Mouse (Mus musculus): ENCODE measurements around the gene Prkg1.
A peak's percentile ranks its signal among the peaks of the same experiment; 100 is the strongest.

Gene Prkg1

DNA sequence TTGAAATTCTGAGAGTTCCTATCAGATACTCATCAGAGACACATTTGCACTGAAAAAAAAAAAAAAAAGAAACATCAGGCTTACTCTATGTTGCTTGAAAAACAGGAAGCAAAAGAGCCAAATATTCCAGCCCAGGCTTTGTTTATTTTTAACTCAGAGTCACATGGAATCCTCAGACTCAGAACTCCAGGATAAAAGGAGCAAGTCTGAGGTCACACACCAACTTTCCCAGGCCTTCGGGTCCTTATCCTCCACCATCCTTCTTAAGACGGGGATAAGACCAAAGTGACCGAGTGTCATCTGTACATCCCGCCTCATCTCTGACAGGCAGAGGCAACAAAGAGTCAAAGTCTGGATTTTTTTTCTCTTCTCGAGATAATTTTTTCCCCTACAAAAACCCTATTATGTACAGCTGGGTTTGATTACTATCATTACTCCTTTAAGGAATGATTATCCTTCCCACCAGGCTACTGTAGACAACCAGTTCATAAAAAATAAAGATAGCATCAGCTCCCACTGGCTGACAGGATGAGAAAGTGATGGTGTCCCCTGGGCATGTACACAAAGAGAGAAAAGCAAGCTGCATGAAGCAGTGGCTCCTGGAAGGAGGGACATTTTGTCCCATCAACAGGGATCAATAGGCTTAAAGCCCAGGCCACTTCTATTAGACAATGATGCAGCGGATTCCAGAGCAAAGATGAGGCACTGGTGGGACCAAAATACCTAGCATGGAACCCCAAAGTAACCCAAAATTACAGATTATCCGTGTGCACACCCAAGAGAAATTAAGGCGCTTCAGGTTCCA is 21.4 kb downstream of the Prkg1 start:
- no peak for DNase-seq

DNA sequence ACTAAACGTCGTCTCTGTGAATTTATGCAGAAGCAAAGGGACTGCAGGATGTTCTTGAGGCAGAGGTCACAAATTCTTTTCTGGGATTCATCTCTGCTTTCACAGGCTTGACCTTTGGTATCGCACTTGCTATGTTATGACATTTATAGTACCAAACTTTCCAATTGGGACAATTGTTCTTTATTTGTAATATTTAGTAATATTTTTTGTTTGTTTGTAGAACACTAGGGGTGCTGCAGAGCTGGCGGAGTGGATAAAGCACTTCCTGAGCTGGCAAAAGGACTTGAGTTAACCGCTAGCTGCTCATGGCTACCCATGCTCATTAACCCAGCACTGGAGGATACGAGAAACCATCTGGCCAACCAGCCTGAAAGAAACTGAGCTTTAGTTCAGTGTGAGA is 49.9 kb downstream of the Prkg1 start:
- no peak for DNase-seq

DNA sequence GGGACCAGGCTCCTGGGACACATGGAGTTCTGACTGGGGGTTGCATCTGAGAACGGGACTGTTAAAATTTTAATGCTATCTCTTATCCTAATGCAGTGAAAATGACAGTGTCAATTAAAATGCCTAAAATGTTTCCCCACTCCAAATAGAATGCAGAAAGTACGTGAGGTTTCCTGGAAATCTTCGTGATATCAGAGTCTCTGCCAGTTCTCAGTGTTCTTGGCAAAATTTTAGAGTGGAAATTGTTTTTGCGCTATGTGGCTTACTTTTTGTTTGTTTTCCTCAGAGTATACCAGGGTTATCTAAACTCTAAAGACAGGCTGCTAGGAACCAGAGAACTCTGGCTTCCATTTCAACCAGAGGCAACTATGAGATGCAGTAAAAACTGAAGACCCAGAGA is 50.4 kb downstream of the Prkg1 start:
- no peak for DNase-seq

DNA sequence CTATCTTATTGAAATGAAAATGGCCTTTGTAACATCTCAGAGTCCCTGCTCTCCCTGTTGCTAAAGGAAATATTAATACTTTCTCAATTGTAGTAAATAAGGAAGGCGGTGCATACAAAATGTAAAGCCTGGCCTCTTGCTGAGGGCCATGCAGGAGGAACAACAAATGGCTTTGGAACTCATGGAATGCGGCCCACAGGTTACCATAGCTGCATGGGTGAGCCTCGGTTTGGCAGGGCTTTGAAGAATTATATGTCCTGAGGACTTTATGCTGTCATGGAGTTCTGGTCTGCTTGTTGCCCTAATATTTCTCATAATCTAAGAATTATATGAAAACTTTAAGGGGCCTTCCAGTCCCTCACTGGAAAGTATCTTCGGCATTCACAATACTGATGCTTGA is 51.5 kb downstream of the Prkg1 start:
- no peak for DNase-seq

DNA sequence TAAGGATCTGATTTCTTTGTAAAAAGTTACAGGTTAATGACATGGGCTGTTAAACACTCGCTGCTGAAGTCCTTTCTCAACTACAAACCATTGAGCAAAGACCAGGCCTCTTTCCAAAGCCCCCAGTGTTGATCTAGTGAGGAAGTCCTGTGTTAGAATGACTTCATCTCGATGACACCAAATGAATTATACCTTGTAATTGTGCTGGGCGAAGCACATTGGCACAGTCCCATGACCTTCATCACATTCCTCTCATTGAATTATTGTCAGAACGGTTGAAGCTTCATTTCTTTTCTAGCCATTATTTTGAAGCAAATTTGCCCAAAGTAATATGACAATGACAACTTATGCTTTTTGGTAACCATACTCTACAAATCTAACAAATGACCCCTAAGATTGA is 54.5 kb downstream of the Prkg1 start:
- no peak for DNase-seq

DNA sequence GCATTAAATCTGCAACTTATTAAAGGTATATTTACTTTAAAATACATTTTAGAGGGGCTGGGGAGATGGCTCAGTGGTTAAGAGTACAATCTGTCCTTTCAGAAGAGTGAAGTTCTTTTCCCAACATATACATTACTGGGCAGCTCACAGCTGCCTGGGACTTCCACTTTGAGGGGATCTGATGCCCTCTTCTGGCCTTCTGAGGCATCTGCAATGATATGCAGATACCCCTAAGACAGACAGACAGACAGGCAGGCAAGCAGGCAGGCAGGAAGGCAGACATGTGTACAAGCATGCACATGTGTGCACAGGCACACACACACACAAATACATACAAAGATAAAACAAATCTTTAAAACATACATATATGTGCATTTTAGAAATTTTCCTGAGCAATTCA is 60.8 kb downstream of the Prkg1 start:
- no peak for DNase-seq

DNA sequence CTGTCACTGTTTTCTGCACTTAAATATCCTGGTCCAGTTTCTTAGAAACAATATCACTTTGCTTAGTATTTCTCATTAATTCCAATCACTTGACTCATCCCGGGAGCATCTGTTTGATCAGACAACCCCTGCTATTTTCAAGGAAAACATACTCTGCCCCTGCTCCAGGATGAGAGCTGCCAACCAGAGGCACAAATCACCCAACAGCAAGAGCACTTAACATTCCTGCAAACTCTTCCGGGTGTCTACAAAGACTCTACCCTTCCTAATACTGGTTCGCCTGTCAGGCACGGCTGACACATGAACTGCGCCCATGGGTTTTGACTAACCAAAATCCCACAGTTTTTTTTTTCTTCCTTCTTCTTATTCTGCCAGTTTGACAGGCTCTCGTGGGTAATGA is 65.9 kb downstream of the Prkg1 start:
- no peak for DNase-seq

DNA sequence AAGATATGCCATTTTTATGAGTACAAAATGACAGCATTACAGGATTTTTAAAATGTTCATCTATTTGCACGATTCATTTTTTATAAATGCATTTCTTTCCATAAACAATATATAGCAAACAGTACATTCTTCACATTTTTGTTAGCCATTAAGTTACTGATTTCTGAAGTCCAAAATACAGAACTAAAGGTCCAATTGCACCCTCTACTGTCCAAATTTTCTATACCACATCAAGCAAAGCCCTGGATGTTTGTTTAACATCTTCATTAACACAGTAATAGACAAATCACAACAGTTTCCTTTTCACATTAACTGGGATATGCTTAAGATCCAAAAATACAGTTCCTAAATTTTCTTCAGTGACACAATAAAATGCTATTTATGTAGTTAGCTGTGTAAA is 84.0 kb downstream of the Prkg1 start:
- no peak for DNase-seq

DNA sequence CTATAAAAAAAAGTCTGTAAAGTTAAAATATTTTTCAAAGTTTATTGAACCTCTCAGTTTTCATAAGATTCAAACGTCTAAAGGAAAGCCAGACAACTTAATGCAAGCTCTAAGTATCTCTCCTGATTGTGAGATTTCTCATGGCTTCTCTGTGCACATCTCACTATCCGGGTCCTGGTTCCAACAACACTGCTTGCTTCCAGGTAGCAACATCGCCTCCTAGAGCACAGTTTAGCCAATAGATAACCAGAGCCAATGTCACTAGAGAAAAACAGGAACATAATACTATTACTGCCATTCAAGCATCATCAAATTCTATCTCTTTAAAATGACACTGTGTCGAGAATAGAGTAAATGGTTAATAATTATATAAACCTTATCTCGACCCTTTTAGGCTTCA is 86.5 kb downstream of the Prkg1 start:
- no peak for DNase-seq

DNA sequence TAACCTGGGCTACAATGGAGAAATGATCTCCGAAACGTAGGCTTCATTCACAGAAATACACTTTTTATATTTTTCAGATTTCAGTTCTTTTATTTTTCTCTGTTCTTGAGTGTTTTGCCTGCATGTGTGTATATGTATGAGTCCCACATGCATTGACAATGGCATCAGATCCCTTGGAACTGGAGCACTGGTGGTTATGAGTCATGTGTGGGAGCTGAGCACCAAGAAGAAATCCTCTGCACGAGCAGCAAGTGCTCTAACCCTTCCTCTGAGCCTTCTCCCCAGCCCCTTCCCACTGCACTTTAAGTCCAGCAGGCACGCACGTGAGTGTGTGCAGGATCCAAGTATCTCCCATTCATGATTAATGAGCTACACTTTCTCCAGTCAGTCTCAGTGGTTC is 93.1 kb downstream of the Prkg1 start:
- DNase-seq = no peak

DNA sequence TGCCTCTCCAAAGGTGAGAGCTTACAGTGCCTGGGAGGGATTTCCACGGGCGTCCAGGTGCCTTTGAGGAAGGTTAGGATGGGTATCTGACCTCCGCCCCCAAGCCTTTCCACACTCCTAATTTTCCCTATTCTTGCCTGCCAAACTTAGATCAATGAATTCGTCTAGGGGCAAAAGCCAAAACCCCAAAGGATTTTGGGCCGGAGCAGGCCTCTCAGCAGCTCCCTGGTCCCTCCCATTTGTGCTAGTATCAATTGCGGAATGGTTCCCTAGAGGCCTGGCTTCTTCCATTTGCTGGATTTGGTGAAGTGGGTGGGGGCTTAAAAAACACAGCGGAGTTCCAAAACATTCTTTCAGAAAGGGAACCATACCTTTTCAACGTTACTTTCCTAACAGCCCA is 99.8 kb downstream of the Prkg1 start:
- DNase-seq = no peak

DNA sequence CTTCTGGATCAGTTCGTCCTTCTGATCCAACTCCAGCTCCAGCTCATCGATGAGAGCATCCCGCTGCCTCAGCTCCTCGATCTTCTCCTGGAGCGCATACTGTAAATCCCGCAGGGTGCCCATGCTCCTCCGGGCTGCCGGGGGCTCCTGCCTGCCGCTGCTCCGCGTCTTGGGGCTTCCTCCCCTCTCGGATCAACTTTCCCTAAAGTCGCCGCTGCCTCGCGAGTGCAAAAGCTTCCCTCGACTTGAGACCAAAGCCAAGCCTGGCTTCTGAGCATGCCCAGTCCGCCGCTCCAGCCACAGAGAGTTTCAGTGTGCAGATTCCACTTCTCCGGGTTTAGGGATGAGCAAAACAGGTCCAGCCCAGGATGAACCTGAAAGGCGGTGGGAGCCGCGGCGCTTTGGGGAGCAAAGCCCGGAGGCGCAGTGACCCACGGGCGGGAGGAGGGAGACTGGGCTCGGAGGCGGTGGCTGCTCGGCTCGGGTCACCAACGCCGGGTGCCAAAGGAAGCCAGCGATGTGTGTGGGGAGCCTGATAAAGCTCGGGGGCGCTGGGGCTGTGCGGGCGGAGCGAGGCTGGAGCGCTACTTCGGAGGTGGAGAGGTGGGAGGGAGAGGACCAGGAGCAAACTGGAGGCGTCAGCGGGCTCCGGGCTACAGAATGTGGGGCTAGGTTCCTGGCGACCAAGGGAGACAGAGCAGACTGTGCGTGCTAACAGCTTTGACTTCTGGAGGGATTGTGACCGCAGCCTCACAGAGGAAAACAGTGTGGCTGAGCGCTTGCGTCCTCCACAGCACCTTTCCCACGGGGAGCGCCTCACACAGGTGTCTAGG is 100.5 kb downstream of the Prkg1 start:
- DNase-seq = peak; percentile 72

DNA sequence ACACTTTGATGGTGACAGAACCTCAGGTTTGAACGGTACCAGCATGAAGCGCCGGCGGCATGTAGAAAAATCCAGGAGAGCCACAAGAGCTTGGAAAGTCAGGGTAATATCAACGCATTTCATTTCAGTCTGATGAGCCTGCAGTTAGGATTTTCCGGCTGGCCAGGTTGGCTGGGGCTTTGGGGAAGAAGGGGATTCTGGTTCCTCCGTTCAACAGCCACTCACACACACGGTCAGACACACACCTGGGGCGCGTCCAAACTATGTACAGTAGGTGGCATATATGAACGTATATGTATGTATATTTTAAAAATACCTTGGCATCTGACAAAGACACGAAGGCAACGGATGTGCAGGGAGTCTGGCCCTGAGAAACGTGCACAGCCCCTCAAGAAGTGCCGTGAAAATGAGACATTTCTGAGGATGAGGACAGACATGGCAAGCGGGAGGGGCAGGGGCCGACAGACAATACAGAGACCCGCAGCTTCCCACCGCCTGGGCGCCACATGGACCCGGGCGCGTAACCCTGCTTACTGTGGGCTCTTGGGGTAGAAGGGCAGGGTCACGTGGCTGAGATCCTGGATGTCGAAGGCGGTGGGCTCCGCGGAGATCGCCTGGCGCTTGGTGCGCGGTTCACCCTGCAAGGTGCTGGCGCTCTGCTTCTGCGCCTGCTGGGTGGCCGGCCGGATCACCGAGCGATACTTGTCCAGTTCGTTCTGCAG is 101.2 kb downstream of the Prkg1 start:
- DNase-seq = peak; percentile 31

DNA sequence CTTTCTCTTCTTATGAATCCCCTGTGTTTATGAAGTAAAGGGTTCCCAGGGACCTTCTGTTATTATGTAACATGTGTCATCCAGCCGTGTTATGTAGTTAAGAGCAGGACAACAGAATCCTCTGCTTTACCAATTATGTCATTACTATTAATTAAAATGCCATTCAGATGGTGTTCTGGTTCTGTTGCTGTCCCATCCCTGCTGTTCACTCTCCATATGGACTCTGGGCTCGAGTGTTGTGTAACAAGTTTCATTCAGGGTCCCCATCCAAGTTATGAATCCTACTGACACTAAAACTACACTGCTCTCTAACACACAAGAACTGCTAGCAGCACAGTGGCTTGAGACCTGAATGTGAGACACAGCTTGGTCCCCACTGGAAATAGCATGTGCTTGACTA is 102.0 kb downstream of the Prkg1 start:
- no peak for DNase-seq

DNA sequence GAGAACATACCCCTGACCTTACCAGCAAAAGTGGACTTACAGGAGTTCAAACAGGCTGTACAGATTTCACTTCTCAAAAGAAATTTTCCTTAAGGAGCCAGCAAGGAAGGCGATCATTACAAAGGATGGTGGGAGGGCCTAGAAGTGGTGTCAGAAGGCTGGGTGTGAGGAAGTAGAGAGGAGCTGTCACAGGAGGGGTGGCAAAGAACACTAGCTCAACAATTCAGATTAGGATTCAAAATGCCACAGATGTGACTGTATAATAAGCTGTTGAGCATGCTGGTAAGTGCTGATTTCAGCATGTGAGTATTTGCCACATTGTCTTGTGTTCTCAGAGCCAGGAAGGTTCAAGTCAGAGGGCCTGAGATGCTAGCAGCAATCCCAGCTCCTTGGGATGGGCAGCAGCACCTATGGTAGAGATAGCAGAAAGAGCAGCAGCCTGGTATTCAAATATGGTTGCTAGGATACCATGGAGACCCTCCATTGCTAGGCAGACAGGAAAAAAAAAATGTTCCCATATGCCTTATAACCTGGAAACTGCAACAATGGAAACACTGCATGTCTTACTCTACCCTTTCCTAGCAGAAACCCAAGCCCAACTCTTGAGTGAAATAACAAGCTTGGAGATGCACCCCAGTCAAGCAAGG is 106.0 kb downstream of the Prkg1 start:
- no peak for DNase-seq

DNA sequence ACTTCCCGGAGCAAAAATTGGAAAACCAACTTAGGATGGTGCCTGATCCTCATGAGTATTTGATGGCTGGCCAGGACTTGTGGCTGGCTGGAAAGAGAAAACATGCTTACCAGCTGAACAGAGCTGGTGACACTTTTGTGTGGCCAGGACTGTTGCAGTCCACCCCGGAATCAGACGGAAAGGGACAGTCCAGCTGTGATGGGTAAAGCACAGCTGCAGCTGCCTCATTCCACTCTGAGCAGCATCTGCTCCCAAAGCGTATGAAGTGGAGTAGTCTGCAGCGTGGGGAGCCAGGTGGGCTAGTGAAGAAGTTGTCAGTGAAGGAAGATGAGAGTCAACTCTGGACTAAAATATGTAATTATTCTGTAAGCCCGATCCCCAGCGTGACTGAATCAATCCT is 108.6 kb downstream of the Prkg1 start:
- no peak for DNase-seq

DNA sequence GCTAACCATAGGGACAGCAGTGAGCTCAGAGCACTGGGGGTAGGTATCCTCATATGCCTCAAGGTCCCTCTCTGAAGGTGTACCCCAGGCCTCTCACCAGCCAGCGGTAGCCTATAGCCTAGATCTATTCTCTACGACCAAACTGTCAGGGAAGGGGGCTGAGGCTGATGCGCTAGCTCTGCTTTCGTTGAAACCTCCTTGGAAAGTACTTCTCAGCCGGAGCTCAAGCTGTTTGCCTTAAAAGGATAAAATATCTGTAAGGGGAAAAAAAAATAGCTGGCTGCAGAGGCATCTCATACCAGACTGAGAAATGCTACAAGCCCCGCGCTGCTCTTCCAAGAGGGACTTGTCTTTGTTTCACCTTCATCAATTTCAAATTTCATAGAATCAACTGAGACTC is 109.0 kb downstream of the Prkg1 start:
- DNase-seq = no peak

DNA sequence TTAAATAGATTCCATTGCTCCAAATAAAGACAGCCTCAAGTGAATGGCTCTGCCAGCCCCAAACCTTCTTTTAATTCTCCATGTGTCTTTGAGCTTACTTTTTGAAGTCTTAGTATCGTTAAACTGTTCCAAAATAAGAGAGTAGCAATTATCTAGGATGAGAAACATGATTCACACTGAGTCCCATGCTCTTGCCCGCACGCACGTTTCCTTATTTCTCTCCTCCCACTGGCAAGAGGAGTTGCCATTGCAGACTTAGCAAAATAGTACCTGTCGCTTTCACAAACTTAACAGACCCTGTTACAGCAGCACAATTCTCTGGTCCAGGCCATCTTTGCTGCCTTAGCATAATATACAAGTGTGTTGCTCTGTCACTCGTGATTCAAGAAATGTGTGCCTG is 110.8 kb downstream of the Prkg1 start:
- no peak for DNase-seq

DNA sequence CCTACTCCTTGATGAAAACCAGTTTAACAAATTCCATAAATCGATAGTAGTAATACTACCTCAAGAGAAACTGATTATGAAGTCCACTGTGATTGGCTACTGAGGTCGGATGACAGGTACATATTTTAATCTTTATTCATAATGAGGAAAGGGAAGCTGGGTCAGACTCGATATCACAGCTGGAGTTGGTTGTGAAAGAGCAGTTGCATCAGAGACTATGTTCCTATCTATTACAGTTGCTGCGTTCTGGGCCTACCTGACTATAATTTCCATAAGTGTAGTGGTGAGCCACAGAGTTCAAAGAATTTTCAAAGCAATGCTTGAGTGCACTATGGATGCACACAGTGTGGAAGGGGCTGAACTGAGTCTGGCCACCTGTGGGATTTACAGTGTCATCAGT is 114.4 kb downstream of the Prkg1 start:
- no peak for DNase-seq

DNA sequence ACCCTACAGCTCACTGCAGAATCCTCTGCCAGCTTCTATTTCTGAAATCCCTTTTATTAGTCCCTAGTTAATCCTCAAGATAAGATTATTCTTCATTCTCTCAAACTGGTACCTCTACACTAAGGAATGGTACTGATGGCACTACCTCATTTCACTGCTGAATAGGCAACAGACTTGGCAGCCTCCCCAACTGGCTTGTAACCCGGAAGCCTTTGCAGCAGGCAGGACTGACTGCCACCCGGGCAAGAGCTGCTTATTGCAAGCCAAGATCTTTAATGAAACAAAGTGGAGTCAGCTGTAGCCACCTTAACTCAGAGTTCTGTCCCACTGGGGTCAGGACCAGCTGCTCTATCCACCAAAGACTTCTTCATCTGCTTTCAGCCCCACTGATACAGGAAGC is 117.3 kb downstream of the Prkg1 start:
- no peak for DNase-seq

DNA sequence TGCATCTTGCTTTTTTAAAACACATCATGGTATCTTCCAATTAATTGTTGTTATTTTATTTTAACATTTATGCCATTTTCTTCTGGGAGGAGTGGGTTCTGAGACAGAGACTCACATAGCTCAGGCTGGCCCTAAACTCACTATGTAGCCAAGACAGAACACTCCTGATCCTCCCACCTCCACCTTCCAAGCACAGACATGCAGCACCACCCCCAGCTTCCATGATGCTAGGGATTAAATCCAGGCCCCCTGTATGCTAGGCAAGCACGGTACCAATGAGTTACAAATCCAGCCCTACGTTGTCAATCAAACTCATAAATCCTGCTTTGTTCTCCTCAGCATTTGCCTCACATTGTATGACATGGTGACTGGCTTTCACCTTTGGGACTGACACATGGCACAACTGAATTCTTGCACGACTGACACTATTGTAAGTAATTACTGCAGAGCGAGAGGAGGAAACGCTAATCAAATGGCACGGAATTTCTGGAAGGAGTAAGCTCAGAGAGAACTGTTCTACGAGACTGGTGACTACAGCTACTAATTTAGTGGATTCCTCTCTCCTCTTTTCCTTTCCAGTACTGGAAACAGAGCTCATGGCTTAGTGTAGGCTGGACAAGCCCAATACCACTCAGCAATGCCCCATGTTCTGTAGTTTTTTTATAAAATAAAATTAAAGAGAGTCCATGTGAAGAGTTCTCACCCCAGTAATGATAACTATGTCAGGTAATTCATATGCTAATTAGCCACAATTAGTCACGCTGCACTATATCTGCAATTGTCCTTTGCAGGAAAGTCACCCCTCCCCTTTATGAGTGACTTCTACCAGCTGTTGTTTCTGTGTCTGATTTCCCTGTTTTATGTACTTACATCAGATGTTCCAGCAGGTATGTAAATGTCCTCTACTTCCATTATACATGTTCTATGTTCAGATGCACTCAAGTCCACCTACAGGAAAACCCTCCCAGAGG is 133.6 kb downstream of the Prkg1 start:
- no peak for DNase-seq

DNA sequence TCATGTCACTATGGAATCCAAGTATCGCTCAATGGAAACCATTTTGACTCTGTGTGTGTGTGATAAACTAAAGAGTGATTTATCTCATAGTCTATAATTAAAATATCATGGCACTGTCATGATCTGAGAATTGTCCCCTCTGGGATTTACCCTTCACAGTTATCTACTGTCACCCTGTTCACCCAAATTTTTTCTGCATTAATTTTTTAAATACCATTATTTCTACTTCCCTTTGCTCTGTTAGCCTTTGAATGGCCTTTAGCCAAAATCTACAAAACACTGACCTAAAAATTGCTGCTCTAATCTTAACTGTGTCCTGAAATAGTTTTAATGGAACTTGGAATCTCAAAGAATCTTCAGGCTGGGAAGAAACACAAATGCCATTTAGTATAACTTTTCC is 143.1 kb downstream of the Prkg1 start:
- no peak for DNase-seq

Data from right cerebral cortex, adult 18-20 months (tissue).